Mouse (Mus musculus) G1E (cell line): Measurements from ENCODE around the gene B3gnt9. TPM values are rescaled to one million over a fixed set of nuclear protein-coding genes. Genes with fewer than 3 reads are reported as not detected.

Experiments
- ATAC-seq: 2 replicates; pipeline ENCODE4 v1.8.0; 2016; ENCODE audit warnings: mild to moderate bottlenecking; ENCODE audit not compliant: insufficient number of reproducible peaks, poor library complexity, low FRiP score, severe bottlenecking; ENCODE audit errors: extremely low read depth
- DNase-seq: peaks from one replicate; pipeline ENCODE4 v3.0.0; 2012; ENCODE audit warnings: low spot score
- H3K27me3 ChIP-seq: 2 replicates; pipeline ENCODE4 v1.6.1; 2012; ENCODE audit warnings: mild to moderate bottlenecking, low read length, inconsistent platforms; ENCODE audit not compliant: insufficient read depth
- H3K36me3 ChIP-seq: replicated peaks from 2 replicates; pipeline ENCODE3; 2012; ENCODE audit warnings: mild to moderate bottlenecking, inconsistent platforms
- H3K4me1 ChIP-seq: 2 replicates; pipeline ENCODE4 v1.6.1; 2012; ENCODE audit warnings: low read depth, low read length, inconsistent platforms, mixed read lengths; ENCODE audit not compliant: insufficient read depth
- H3K4me3 ChIP-seq: 2 replicates; pipeline ENCODE4 v1.5.1; 2012; ENCODE audit warnings: low read depth, mild to moderate bottlenecking, inconsistent platforms, low read length, moderate library complexity, mixed read lengths
- H3K9me3 ChIP-seq: replicated peaks from 2 replicates; pipeline ENCODE4 v1.6.1; 2012; ENCODE audit warnings: inconsistent platforms
- CTCF ChIP-seq: IDR thresholded peaks from 2 replicates; pipeline ENCODE4 v1.5.1; 2012; ENCODE audit warnings: low read depth, low read length, inconsistent platforms, mixed read lengths
- GATA1 ChIP-seq: IDR thresholded peaks from 2 replicates; pipeline ENCODE4 v1.6.1; 2012; ENCODE audit warnings: borderline replicate concordance, low read length, inconsistent platforms, mixed read lengths
- GATA2 ChIP-seq: IDR thresholded peaks from 2 replicates; pipeline ENCODE4 v1.6.1; 2012; ENCODE audit warnings: low read depth, low read length, inconsistent platforms, borderline replicate concordance
- POLR2AphosphoS5 ChIP-seq: IDR thresholded peaks from 2 replicates; pipeline ENCODE4 v1.6.1; 2012; ENCODE audit warnings: low read depth, low read length, inconsistent platforms; ENCODE audit not compliant: insufficient replicate concordance
- TAL1 ChIP-seq: conservative IDR thresholded peaks from 2 replicates; pipeline ENCODE4 v1.6.1; 2012; ENCODE audit warnings: low read depth, low read length, inconsistent platforms, mixed read lengths
- polyA plus RNA-seq: library from polyadenylated mRNA; stranded (reverse); fragments of >175 nt; gene quantifications from 2 replicates; pipeline ENCODE4 v1.2.3, GENCODE M21; 2012
- total RNA-seq, 2 experiments: library from RNA; stranded (forward) in 1 of 2; stranded (reverse) in 1 of 2; fragments of 200-1000 nt in 1 of 2; fragments of >200 nt in 1 of 2; fragmentation: Nextera tagmentation in 1 of 2; gene quantifications; 2 replicates each; pipeline ENCODE4 v1.2.3; 2014 to 2017

The B3gnt9 gene
- total and polyA plus RNA-seq, 3 experiments, result 4.4 to 6.2 (median 5.9) TPM

GRCm38 (mm10) chr8:105254152-105254965 lies 594 bp downstream of the B3gnt9 start:
- peaks cover 67% of the 10 kb centered on the region for H3K36me3 ChIP-seq
- DNase-seq (peak; percentile 79), ATAC-seq (peak; percentile 57)
- H3K4me3 ChIP-seq, result peak overlapping the region; percentile 79
- no peak for TF ChIP-seq GATA1
- TF ChIP-seq TAL1, result no peak
- TF ChIP-seq GATA2, result no peak
- TF ChIP-seq POLR2AphosphoS5, result no peak
- no peak for TF ChIP-seq CTCF
- peaks cover 35% of the 10 kb centered on the region for H3K4me1 ChIP-seq
- H3K27me3 ChIP-seq, result no peaks in the 10 kb centered on the region
- no peaks in the 10 kb centered on the region for H3K9me3 ChIP-seq

GRCm38 (mm10) chr8:105253766-105254151 lies 1.2 kb downstream of the B3gnt9 start:
- Histone ChIP-seq H3K4me3 (peak overlapping the region; percentile 79; the same call in 1 of the 2 replicates), H3K9me3 (no peaks in the 10 kb centered on the region), H3K27me3 (no peaks in the 10 kb centered on the region), H3K4me1 (peaks cover 30% of the 10 kb centered on the region), H3K36me3 (peaks cover 67% of the 10 kb centered on the region)
- no peak for DNase-seq
- TF ChIP-seq GATA2, result no peak
- TF ChIP-seq POLR2AphosphoS5, result no peak
- no peak for TF ChIP-seq GATA1
- TF ChIP-seq TAL1, result no peak
- no peak for TF ChIP-seq CTCF
- no peak for ATAC-seq

DNA sequence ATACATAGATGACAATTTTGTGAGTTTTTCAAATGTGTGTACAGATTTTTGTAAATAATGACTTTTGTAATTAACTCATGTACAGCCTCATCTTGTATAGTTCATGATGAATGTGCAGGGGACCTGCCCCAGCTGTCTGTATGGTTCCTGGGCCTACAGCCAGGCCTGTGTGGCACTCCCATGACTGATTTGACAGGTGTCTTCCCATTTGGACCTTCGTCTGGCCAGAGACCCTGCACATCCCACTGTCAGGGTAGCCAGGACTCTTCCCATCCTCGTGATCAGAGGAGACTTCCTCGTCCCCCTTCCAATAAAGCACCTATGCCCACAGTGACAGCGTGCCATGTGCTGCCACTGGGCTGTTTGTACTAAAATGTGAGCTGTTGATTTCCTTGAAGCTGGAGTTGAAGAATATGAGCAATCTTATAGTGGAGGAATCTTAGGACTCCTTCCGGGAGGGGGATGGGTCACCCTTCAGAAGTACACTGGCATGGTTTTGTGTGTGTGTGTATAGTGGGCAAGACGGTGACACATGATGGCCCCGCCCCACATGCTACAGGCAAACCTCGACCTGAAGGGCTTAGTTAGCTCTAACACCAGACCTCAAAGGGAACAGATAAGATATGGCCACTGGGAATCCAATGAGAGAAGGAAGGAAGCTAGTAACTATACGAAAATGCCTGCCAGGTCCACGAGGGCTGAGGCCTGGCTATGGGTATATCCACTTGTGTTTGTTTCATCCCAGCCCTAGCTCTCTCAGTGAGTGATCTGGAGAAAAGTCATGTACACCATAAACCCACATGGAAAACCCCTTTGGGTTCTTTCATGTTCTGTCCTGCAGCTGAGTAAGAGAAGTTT lies 2.0 kb downstream of the B3gnt9 start:
- Histone ChIP-seq H3K9me3 (no peaks in the 10 kb centered on the region), H3K4me1 (peaks cover 30% of the 10 kb centered on the region), H3K36me3 (peaks cover 67% of the 10 kb centered on the region), H3K27me3 (no peaks in the 10 kb centered on the region), H3K4me3 (no peak overlapping the region)
- ATAC-seq, result no peak
- no peak for DNase-seq
- no peak for TF ChIP-seq TAL1
- TF ChIP-seq GATA1, result no peak
- no peak for TF ChIP-seq POLR2AphosphoS5
- no peak for TF ChIP-seq CTCF
- TF ChIP-seq GATA2, result no peak

- no peak overlapping the region for H3K4me3 ChIP-seq
- ATAC-seq (no peak), DNase-seq (no peak)
- H3K27me3 ChIP-seq, result no peaks in the 10 kb centered on the region
- TF ChIP-seq GATA2 (no peak), TAL1 (no peak), POLR2AphosphoS5 (no peak)
- H3K36me3 ChIP-seq, result peaks cover 71% of the 10 kb centered on the region
- H3K4me1 ChIP-seq, result peaks cover 30% of the 10 kb centered on the region
- H3K9me3 ChIP-seq, result no peaks in the 10 kb centered on the region
Measured at GRCm38 (mm10) chr8:105251954-105252353, 3.0 kb downstream of the B3gnt9 start.

DNA sequence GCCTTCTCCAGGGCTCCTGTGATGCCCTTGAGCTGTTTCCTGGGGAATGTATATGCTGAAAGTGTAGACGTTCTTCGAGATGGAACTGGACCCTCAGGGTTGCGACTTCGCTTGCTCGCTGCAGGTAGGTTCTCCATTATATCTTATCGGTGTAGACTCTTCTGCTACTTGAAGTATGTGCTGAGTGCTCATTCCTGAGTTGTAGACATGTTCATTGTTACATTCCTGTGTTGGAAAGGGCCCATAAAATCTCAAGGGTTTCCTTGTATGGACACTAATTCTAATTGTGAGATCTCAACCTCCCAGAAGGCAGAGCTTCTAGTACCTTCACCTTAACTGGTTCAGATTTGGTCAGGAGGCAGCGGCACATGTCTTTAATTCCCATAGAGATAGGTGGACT lies 13.9 kb downstream of the B3gnt9 start:
- H3K4me3 ChIP-seq, result no peak overlapping the region
- no peaks in the 10 kb centered on the region for H3K9me3 ChIP-seq
- TF ChIP-seq GATA1 (no peak), CTCF (no peak), POLR2AphosphoS5 (no peak)
- H3K27me3 ChIP-seq, result no peaks in the 10 kb centered on the region
- no peak for ATAC-seq
- peaks cover 85% of the 10 kb centered on the region for H3K36me3 ChIP-seq
- DNase-seq, result no peak
- peaks cover 12% of the 10 kb centered on the region for H3K4me1 ChIP-seq

DNA sequence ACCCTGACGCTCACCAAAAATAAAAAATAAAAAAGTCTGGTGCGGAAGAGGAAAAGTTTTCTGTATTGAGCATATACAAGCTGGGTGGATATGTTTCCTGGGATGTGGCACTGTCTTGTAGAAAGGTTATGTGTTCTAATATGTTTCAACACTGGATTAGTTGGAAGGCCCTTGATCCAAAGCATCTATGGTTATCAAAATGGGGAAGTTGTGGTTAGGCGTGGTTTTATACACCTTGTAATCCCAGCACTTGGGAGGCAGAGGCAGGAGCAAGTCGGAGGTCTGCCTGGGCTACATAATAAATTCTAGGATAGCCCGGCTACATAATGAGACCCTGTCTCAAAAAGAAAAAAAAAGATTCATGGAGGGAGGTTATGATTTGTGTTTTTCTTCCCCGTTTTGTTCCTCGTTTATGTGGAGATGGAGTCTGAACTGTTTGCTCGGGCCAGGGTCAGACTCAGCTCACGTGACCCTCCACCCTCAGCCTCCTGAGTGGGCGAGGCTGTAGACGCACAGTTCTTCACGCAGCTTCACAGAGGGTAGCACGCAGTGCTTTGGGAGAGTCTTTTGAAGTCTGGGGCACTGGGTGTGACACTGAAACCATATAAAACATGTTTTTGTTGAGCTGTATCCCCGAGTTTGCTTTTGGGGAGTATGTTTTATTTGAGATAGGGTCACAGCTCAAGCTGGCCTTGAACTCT lies 17.4 kb downstream of the B3gnt9 start:
- Histone ChIP-seq H3K4me3 (no peak overlapping the region; the same call in 1 of the 2 replicates), H3K4me1 (peaks cover 21% of the 10 kb centered on the region), H3K9me3 (no peaks in the 10 kb centered on the region), H3K36me3 (peaks cover 87% of the 10 kb centered on the region), H3K27me3 (no peaks in the 10 kb centered on the region)
- DNase-seq (no peak), ATAC-seq (no peak; the same call in 1 of the 2 replicates)
- TF ChIP-seq POLR2AphosphoS5, result no peak
